Mouse (Mus musculus): ENCODE results near the gene Slc30a9. TPM values are rescaled to one million over a fixed set of nuclear protein-coding genes. Genes with fewer than 3 reads are reported as not detected.

The Slc30a9 gene
- polyA plus RNA-seq, 1 experiment from 2014 or later = 85.4 TPM

GRCm38 (mm10) chr5:67296171-67296570 is 10.6 kb upstream of the Slc30a9 start:
- Histone ChIP-seq H3K27me3 (replicated peaks; ENCODE audit: low read depth, poor library complexity, severe bottlenecking) (no peaks in the 10 kb centered on the region), H3K27ac (replicated peaks) (no peak overlapping the region), H3K9me3 (no peaks in the 10 kb centered on the region), H3K4me3 (no peak overlapping the region), H3K36me3 (replicated peaks) (peaks cover 53% of the 10 kb centered on the region), H3K4me1 (no peaks in the 10 kb centered on the region)
- DNase-seq (ENCODE audit: low spot score) = no peak
- WGBS = 85% methylated on average over 1 of the region's 1 CpGs

- no peaks in the 10 kb centered on the region for H3K9me3 ChIP-seq
- 89% methylated on average over 5 of the region's 5 CpGs for WGBS
- H3K27ac ChIP-seq (replicated peaks) = no peak overlapping the region
- no peaks in the 10 kb centered on the region for H3K4me1 ChIP-seq
- DNase-seq (ENCODE audit: low spot score) = no peak
- H3K36me3 ChIP-seq (replicated peaks) = peaks cover 43% of the 10 kb centered on the region
- no peaks in the 10 kb centered on the region for H3K27me3 ChIP-seq (replicated peaks; ENCODE audit: low read depth, poor library complexity, severe bottlenecking)
- no peak overlapping the region for H3K4me3 ChIP-seq
Measured at GRCm38 (mm10) chr5:67297026-67297813, 9.5 kb upstream of the Slc30a9 start.

- no peak overlapping the region for H3K4me3 ChIP-seq
- no peak overlapping the region for H3K27ac ChIP-seq (replicated peaks)
- H3K36me3 ChIP-seq (replicated peaks) = peaks cover 23% of the 10 kb centered on the region
- H3K9me3 ChIP-seq = no peaks in the 10 kb centered on the region
- H3K4me1 ChIP-seq = no peaks in the 10 kb centered on the region
- WGBS = 93% methylated on average over 6 of the region's 6 CpGs
- no peaks in the 10 kb centered on the region for H3K27me3 ChIP-seq (replicated peaks; ENCODE audit: low read depth, poor library complexity, severe bottlenecking)
- DNase-seq (ENCODE audit: low spot score) = no peak
Measured at GRCm38 (mm10) chr5:67299847-67300412, 6.8 kb upstream of the Slc30a9 start.

- peaks cover 13% of the 10 kb centered on the region for H3K36me3 ChIP-seq (replicated peaks)
- H3K27me3 ChIP-seq (replicated peaks; ENCODE audit: low read depth, poor library complexity, severe bottlenecking) = no peaks in the 10 kb centered on the region
- DNase-seq (ENCODE audit: low spot score) = no peak
- no peak overlapping the region for H3K4me3 ChIP-seq
- H3K4me1 ChIP-seq = no peaks in the 10 kb centered on the region
- no peaks in the 10 kb centered on the region for H3K9me3 ChIP-seq
- H3K27ac ChIP-seq (replicated peaks) = no peak overlapping the region
- WGBS = 96% methylated on average over 8 of the region's 8 CpGs
Measured at GRCm38 (mm10) chr5:67300926-67301597, 5.7 kb upstream of the Slc30a9 start.

GRCm38 (mm10) chr5:67301722-67302331 is 4.9 kb upstream of the Slc30a9 start:
- H3K9me3 ChIP-seq = no peaks in the 10 kb centered on the region
- H3K4me3 ChIP-seq = no peak overlapping the region
- WGBS = 82% methylated on average over 8 of the region's 8 CpGs
- DNase-seq (ENCODE audit: low spot score) = no peak
- peaks cover 7% of the 10 kb centered on the region for H3K36me3 ChIP-seq (replicated peaks)
- H3K27ac ChIP-seq (replicated peaks) = no peak overlapping the region
- no peaks in the 10 kb centered on the region for H3K27me3 ChIP-seq (replicated peaks; ENCODE audit: low read depth, poor library complexity, severe bottlenecking)
- H3K4me1 ChIP-seq = no peaks in the 10 kb centered on the region

GRCm38 (mm10) chr5:67303816-67304215 is 2.9 kb upstream of the Slc30a9 start:
- no peak for DNase-seq (ENCODE audit: low spot score)
- Histone ChIP-seq H3K36me3 (replicated peaks) (peaks cover 7% of the 10 kb centered on the region), H3K4me3 (no peak overlapping the region), H3K9me3 (no peaks in the 10 kb centered on the region), H3K27me3 (replicated peaks; ENCODE audit: low read depth, poor library complexity, severe bottlenecking) (no peaks in the 10 kb centered on the region), H3K27ac (replicated peaks) (no peak overlapping the region), H3K4me1 (peaks cover 10% of the 10 kb centered on the region)
- 88% methylated on average over 1 of the region's 1 CpGs for WGBS

GRCm38 (mm10) chr5:67307659-67308222 is 986 bp downstream of the Slc30a9 start:
- H3K36me3 ChIP-seq (replicated peaks) = peaks cover 12% of the 10 kb centered on the region
- peak overlapping the region; percentile 94 for H3K27ac ChIP-seq (replicated peaks)
- 35% methylated on average over 13 of the region's 13 CpGs for WGBS
- DNase-seq (ENCODE audit: low spot score) = peak; percentile 10
- no peaks in the 10 kb centered on the region for H3K9me3 ChIP-seq
- no peaks in the 10 kb centered on the region for H3K27me3 ChIP-seq (replicated peaks; ENCODE audit: low read depth, poor library complexity, severe bottlenecking)
- H3K4me1 ChIP-seq = peaks cover 10% of the 10 kb centered on the region
- peak overlapping the region; percentile 99 for H3K4me3 ChIP-seq

GRCm38 (mm10) chr5:67311811-67312521 is 5.2 kb downstream of the Slc30a9 start:
- H3K36me3 ChIP-seq (replicated peaks) = peaks cover 25% of the 10 kb centered on the region
- WGBS = 85% methylated on average over 3 of the region's 3 CpGs
- H3K4me1 ChIP-seq = peaks cover 10% of the 10 kb centered on the region
- H3K4me3 ChIP-seq = no peak overlapping the region
- H3K9me3 ChIP-seq = no peaks in the 10 kb centered on the region
- no peaks in the 10 kb centered on the region for H3K27me3 ChIP-seq (replicated peaks; ENCODE audit: low read depth, poor library complexity, severe bottlenecking)
- no peak overlapping the region for H3K27ac ChIP-seq (replicated peaks)
- no peak for DNase-seq (ENCODE audit: low spot score)

- H3K36me3 ChIP-seq (replicated peaks) = peaks cover 30% of the 10 kb centered on the region
- WGBS = 87% methylated on average over 3 of the region's 3 CpGs
- no peak for DNase-seq (ENCODE audit: low spot score)
- no peak overlapping the region for H3K4me3 ChIP-seq
- peaks cover 8% of the 10 kb centered on the region for H3K4me1 ChIP-seq
- H3K27ac ChIP-seq (replicated peaks) = no peak overlapping the region
- H3K9me3 ChIP-seq = no peaks in the 10 kb centered on the region
- H3K27me3 ChIP-seq (replicated peaks; ENCODE audit: low read depth, poor library complexity, severe bottlenecking) = no peaks in the 10 kb centered on the region
Measured at GRCm38 (mm10) chr5:67312522-67312851, 5.7 kb downstream of the Slc30a9 start.

- no peak for DNase-seq (ENCODE audit: low spot score)
- peaks cover 28% of the 10 kb centered on the region for H3K36me3 ChIP-seq (replicated peaks)
- H3K4me3 ChIP-seq = no peak overlapping the region
- H3K4me1 ChIP-seq = no peaks in the 10 kb centered on the region
- no peak overlapping the region for H3K27ac ChIP-seq (replicated peaks)
- WGBS = 91% methylated on average over 17 of the region's 17 CpGs
- H3K27me3 ChIP-seq (replicated peaks; ENCODE audit: low read depth, poor library complexity, severe bottlenecking) = no peaks in the 10 kb centered on the region
- no peaks in the 10 kb centered on the region for H3K9me3 ChIP-seq
Measured at GRCm38 (mm10) chr5:67321656-67322268, 15.0 kb downstream of the Slc30a9 start.

- no peaks in the 10 kb centered on the region for H3K9me3 ChIP-seq
- DNase-seq (ENCODE audit: low spot score) = no peak
- H3K4me3 ChIP-seq = no peak overlapping the region
- 79% methylated on average over 1 of the region's 1 CpGs for WGBS
- peaks cover 20% of the 10 kb centered on the region for H3K36me3 ChIP-seq (replicated peaks)
- H3K4me1 ChIP-seq = no peaks in the 10 kb centered on the region
- H3K27ac ChIP-seq (replicated peaks) = no peak overlapping the region
- H3K27me3 ChIP-seq (replicated peaks; ENCODE audit: low read depth, poor library complexity, severe bottlenecking) = no peaks in the 10 kb centered on the region
Measured at GRCm38 (mm10) chr5:67324032-67324431, 17.3 kb downstream of the Slc30a9 start.

GRCm38 (mm10) chr5:67340811-67341210 is 34.1 kb downstream of the Slc30a9 start:
- 93% methylated on average over 6 of the region's 6 CpGs for WGBS
- DNase-seq (ENCODE audit: low spot score) = no peak
- no peaks in the 10 kb centered on the region for H3K27me3 ChIP-seq (replicated peaks; ENCODE audit: low read depth, poor library complexity, severe bottlenecking)
- no peak overlapping the region for H3K27ac ChIP-seq (replicated peaks)
- H3K36me3 ChIP-seq (replicated peaks) = peaks cover 81% of the 10 kb centered on the region
- no peaks in the 10 kb centered on the region for H3K4me1 ChIP-seq
- no peaks in the 10 kb centered on the region for H3K9me3 ChIP-seq
- no peak overlapping the region for H3K4me3 ChIP-seq
